Mouse (Mus musculus) stomach, embryonic 14.5 days (tissue): ENCODE measurements at regions not wholly inside any gene's neighbourhood (a gene's known extent, or its start where the extent isn't known, plus 50 kb on each side); places are given as distances from the start of the nearest gene placed in this dataset.

Experiments
- ATAC-seq: fragments of 200-750 bp; cut with Nextera tagmentation; 2 replicates; pipeline ENCODE4 v1.8.0; 2017; ENCODE audit warnings: low read depth, moderate TSS enrichment; ENCODE audit not compliant: insufficient number of reproducible peaks, insufficient read depth, low FRiP score
- H3K27ac ChIP-seq: fragments of 300-500 bp; sonication (generic); 2 replicates; pipeline ENCODE4 v1.5.1; 2014; ENCODE audit warnings: mild to moderate bottlenecking, low read length, moderate library complexity, mixed read lengths
- H3K27me3 ChIP-seq: fragments of 300-500 bp; sonication (generic); 2 replicates; pipeline ENCODE4 v1.6.1; 2014; ENCODE audit warnings: low read length, control low read depth, mixed read lengths; ENCODE audit not compliant: control insufficient read depth, insufficient read depth
- H3K36me3 ChIP-seq: fragments of 300-500 bp; sonication (generic); 2 replicates; pipeline ENCODE4 v1.6.1; 2014; ENCODE audit warnings: mild to moderate bottlenecking, control low read depth, low read length, moderate library complexity, mixed read lengths; ENCODE audit not compliant: control insufficient read depth, insufficient read depth
- H3K4me1 ChIP-seq: fragments of 300-500 bp; sonication (generic); 2 replicates; pipeline ENCODE4 v1.6.1; 2014; ENCODE audit warnings: low read length, control low read depth, mixed read lengths; ENCODE audit not compliant: control insufficient read depth, insufficient read depth
- H3K4me2 ChIP-seq: fragments of 300-500 bp; sonication (generic); replicated peaks from 2 replicates; pipeline ENCODE4 v1.6.1; 2014; ENCODE audit warnings: low read depth, low read length, control low read depth
- H3K4me3 ChIP-seq: fragments of 300-500 bp; sonication (generic); 2 replicates; pipeline ENCODE4 v1.5.1; 2014; ENCODE audit warnings: low read depth, low read length, control low read depth
- H3K9ac ChIP-seq: fragments of 300-500 bp; sonication (generic); replicated peaks from 2 replicates; pipeline ENCODE4 v1.6.1; 2014; ENCODE audit warnings: low read depth, mild to moderate bottlenecking, control low read depth, low read length, moderate library complexity, mixed read lengths
- H3K9me3 ChIP-seq: fragments of 300-500 bp; sonication (generic); 2 replicates; pipeline ENCODE4 v1.6.1; 2016; ENCODE audit warnings: low read depth, low read length, control low read depth; ENCODE audit not compliant: control insufficient read depth
- WGBS: fragments of 180-500 bp; shearing (Covaris S2); extraction: QIAGEN DNeasy Blood & Tissue Kit; methylation state at CpG from one replicate; pipeline ENCODE4 v1.1.7; 2014; 5-methylcytosine and 5-hydroxymethylcytosine counted together

GRCm38 (mm10) chr16:62981821-62982220 is 127.7 kb downstream of the Pros1 start:
- Histone ChIP-seq H3K27me3 (no peaks in the 10 kb centered on the region), H3K36me3 (no peaks in the 10 kb centered on the region), H3K9me3 (no peaks in the 10 kb centered on the region), H3K27ac (no peak overlapping the region), H3K4me1 (no peaks in the 10 kb centered on the region; the same call in 1 of the 2 replicates), H3K4me3 (no peak overlapping the region), H3K4me2 (no peak overlapping the region), H3K9ac (no peak overlapping the region)
- ATAC-seq, result no peak
- WGBS, result 50% methylated on average over 1 of the region's 1 CpGs

- 44% methylated on average over 4 of the region's 4 CpGs for WGBS
- ATAC-seq, result no peak
- no peak overlapping the region for H3K27ac ChIP-seq
Observed at GRCm38 (mm10) chr16:62982558-62982957, 128.5 kb downstream of the Pros1 start.

GRCm38 (mm10) chr16:62995555-62995954 is 141.4 kb downstream of the Pros1 start:
- WGBS, result 71% methylated on average over 3 of the region's 3 CpGs
- no peak overlapping the region for H3K4me3 ChIP-seq
- H3K36me3 ChIP-seq, result no peaks in the 10 kb centered on the region
- ATAC-seq, result no peak
- H3K4me1 ChIP-seq, result no peaks in the 10 kb centered on the region
- H3K9ac ChIP-seq, result no peak overlapping the region
- H3K4me2 ChIP-seq, result no peak overlapping the region
- H3K9me3 ChIP-seq, result no peaks in the 10 kb centered on the region
- H3K27me3 ChIP-seq, result no peaks in the 10 kb centered on the region
- H3K27ac ChIP-seq, result no peak overlapping the region

More at GRCm38 (mm10) chr16:62982558-62982957, 128.5 kb downstream of the Pros1 start:
- Histone ChIP-seq H3K36me3 (no peaks in the 10 kb centered on the region), H3K9me3 (no peaks in the 10 kb centered on the region), H3K4me3 (no peak overlapping the region), H3K9ac (no peak overlapping the region), H3K27me3 (no peaks in the 10 kb centered on the region), H3K4me1 (no peaks in the 10 kb centered on the region; the same call in 1 of the 2 replicates), H3K4me2 (no peak overlapping the region)

GRCm38 (mm10) chr16:63011151-63011734 is 157.1 kb downstream of the Pros1 start:
- no peak overlapping the region for H3K4me3 ChIP-seq
- WGBS, result 87% methylated on average over 4 of the region's 4 CpGs
- H3K4me1 ChIP-seq, result no peaks in the 10 kb centered on the region
- H3K4me2 ChIP-seq, result no peak overlapping the region
- no peak overlapping the region for H3K27ac ChIP-seq
- H3K27me3 ChIP-seq, result no peaks in the 10 kb centered on the region
- no peaks in the 10 kb centered on the region for H3K9me3 ChIP-seq
- no peaks in the 10 kb centered on the region for H3K36me3 ChIP-seq
- no peak for ATAC-seq
- no peak overlapping the region for H3K9ac ChIP-seq

GRCm38 (mm10) chr16:63014453-63014852 is 160.3 kb downstream of the Pros1 start:
- ATAC-seq, result no peak
- no peaks in the 10 kb centered on the region for H3K4me1 ChIP-seq
- no peaks in the 10 kb centered on the region for H3K9me3 ChIP-seq
- no peaks in the 10 kb centered on the region for H3K36me3 ChIP-seq
- H3K27me3 ChIP-seq, result no peaks in the 10 kb centered on the region
- no peak overlapping the region for H3K4me2 ChIP-seq
- no peak overlapping the region for H3K9ac ChIP-seq
- H3K27ac ChIP-seq, result no peak overlapping the region
- 42% methylated on average over 7 of the region's 7 CpGs for WGBS
- H3K4me3 ChIP-seq, result no peak overlapping the region

GRCm38 (mm10) chr16:63016144-63016543 is 162.0 kb downstream of the Pros1 start:
- H3K4me1 ChIP-seq, result no peaks in the 10 kb centered on the region
- no peak for ATAC-seq

GRCm38 (mm10) chr16:63016658-63017057 is 162.6 kb downstream of the Pros1 start:
- ATAC-seq, result no peak
- Histone ChIP-seq H3K27me3 (no peaks in the 10 kb centered on the region), H3K36me3 (no peaks in the 10 kb centered on the region), H3K9me3 (no peaks in the 10 kb centered on the region), H3K4me3 (no peak overlapping the region), H3K4me1 (no peaks in the 10 kb centered on the region), H3K27ac (no peak overlapping the region), H3K4me2 (no peak overlapping the region), H3K9ac (no peak overlapping the region)
- WGBS, result 69% methylated on average over 2 of the region's 2 CpGs

More at GRCm38 (mm10) chr16:63016144-63016543, 162.0 kb downstream of the Pros1 start:
- no peaks in the 10 kb centered on the region for H3K9me3 ChIP-seq
- no peaks in the 10 kb centered on the region for H3K27me3 ChIP-seq
- H3K4me3 ChIP-seq, result no peak overlapping the region
- 36% methylated on average over 1 of the region's 1 CpGs for WGBS
- H3K36me3 ChIP-seq, result no peaks in the 10 kb centered on the region
- no peak overlapping the region for H3K27ac ChIP-seq
- no peak overlapping the region for H3K9ac ChIP-seq
- H3K4me2 ChIP-seq, result no peak overlapping the region

- 88% methylated on average over 4 of the region's 4 CpGs for WGBS
- H3K9me3 ChIP-seq, result no peaks in the 10 kb centered on the region
Observed at GRCm38 (mm10) chr16:63030399-63030798, 176.3 kb downstream of the Pros1 start.

GRCm38 (mm10) chr16:63031035-63031434 is 176.9 kb downstream of the Pros1 start:
- H3K4me2 ChIP-seq, result no peak overlapping the region
- H3K27me3 ChIP-seq, result no peaks in the 10 kb centered on the region
- H3K27ac ChIP-seq, result no peak overlapping the region
- H3K9me3 ChIP-seq, result no peaks in the 10 kb centered on the region
- WGBS, result 56% methylated on average over 5 of the region's 5 CpGs
- no peak overlapping the region for H3K4me3 ChIP-seq
- ATAC-seq, result no peak
- no peak overlapping the region for H3K9ac ChIP-seq
- no peaks in the 10 kb centered on the region for H3K4me1 ChIP-seq
- no peaks in the 10 kb centered on the region for H3K36me3 ChIP-seq

More at GRCm38 (mm10) chr16:63030399-63030798, 176.3 kb downstream of the Pros1 start:
- no peak overlapping the region for H3K9ac ChIP-seq
- H3K36me3 ChIP-seq, result no peaks in the 10 kb centered on the region
- H3K27ac ChIP-seq, result no peak overlapping the region
- H3K4me3 ChIP-seq, result no peak overlapping the region
- no peaks in the 10 kb centered on the region for H3K27me3 ChIP-seq
- no peak for ATAC-seq
- H3K4me2 ChIP-seq, result no peak overlapping the region
- no peaks in the 10 kb centered on the region for H3K4me1 ChIP-seq
